Mouse (Mus musculus): ENCODE data around the gene Mup16. TPM values are rescaled to one million over a fixed set of nuclear protein-coding genes. Genes with fewer than 3 reads are reported as not detected.
"Not testable (repeated sequence)": the region's sequence is repeated elsewhere in the genome, so short reads cannot be mapped to it uniquely, and the experiment has no call there.

The Mup16 gene
- 1.0 and 75.7 TPM in 2 replicates for total RNA-seq (2014; rRNA removed)
- 23.9 and 42.9 TPM in 2 replicates for polyA plus RNA-seq (2012; rRNA removed)

DNA sequence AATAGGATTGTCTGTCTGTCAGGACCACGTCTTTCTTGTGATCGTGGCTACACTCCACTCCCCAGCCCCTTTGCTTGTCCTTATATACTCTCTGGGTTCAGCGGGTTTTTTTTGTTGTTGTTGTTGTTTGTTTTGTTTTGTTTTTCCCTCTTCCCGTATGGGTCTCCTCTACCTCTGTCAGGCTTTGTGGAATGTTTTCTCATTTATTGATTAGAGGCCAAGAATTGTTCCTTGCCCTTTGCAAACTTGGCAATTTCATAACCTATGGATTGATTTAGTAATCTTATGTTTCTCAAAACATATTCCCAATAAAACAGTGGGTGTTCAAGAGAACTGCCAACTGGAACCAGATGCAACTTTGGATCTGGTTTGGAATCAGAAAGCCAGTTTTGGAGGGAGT lies at the start of gene Mup16:
Mup16 (minus strand) TSS at position 101 of the 400 bp plus-strand sequence.
- 36% methylated on average over 3 of the region's 4 CpGs for WGBS
- Histone ChIP-seq H3K4me3 (ENCODE audit: insufficient read depth, low read depth, low read length) (peak within 1 kb of the TSS; percentile 20; the same call in 1 of the 2 replicates), H3K27ac (replicated peaks; ENCODE audit: insufficient read depth, low read depth, low read length) (peak within 1 kb of the TSS; percentile 29; the same call in 1 of the 2 replicates)
- H3K79me2 ChIP-seq (ENCODE audit: control insufficient read depth, insufficient read depth, low read length); H3K4me1 ChIP-seq (ENCODE audit: control insufficient read depth, insufficient read depth, low read length); H3K36me3 ChIP-seq (ENCODE audit: control insufficient read depth, insufficient read depth, low read length); H3K27me3 ChIP-seq (ENCODE audit: control insufficient read depth, insufficient read depth, low read length); H3K9ac ChIP-seq (ENCODE audit: low read depth, low read length); DNase-seq (ENCODE audit: extremely low read depth, low read depth, low spot score): not testable (repeated sequence)

DNA sequence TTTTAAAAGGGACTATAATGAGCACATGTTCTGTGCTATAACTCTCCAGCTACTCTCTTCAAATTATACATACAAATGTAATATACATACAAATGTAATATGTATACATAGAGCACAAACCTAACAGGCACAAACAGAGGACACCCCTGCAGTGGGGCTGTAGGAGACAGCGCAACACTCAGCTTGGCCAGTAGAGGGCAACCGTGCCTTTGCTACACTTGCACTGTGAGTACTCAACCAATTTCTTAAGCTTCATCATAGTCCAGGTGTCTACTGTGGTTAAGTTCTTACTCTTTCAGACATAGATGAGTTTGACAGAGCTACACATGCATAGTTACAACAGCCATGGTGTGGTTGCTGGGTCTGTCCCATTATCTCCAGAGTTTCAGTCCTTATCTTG lies 36.6 kb upstream of the Mup16 start:
- H3K27me3 ChIP-seq (ENCODE audit: control insufficient read depth, insufficient read depth, low read length); H3K9ac ChIP-seq (ENCODE audit: low read depth, low read length); H3K79me2 ChIP-seq (ENCODE audit: control insufficient read depth, insufficient read depth, low read length); H3K4me1 ChIP-seq (ENCODE audit: control insufficient read depth, insufficient read depth, low read length); H3K36me3 ChIP-seq (ENCODE audit: control insufficient read depth, insufficient read depth, low read length); H3K4me3 ChIP-seq (ENCODE audit: insufficient read depth, low read depth, low read length); H3K27ac ChIP-seq (replicated peaks; ENCODE audit: insufficient read depth, low read depth, low read length): not testable (repeated sequence)
- peak; percentile 61 for TF ChIP-seq CTCF (IDR thresholded peaks at IDR 0.05; ENCODE audit: low read depth, low read length)
- WGBS = 39% methylated on average over 2 of the region's 2 CpGs
- DNase-seq (ENCODE audit: extremely low read depth, low read depth, low spot score) = peak; percentile 21

Other genes starting within 250 kb of the Mup16 start
- gene Mup14, start 215.5 kb downstream of the Mup16 start, total RNA-seq (2014; rRNA removed) = 403 and 2,360 TPM in 2 replicates
- 1,344 and 1,480 TPM in 2 replicates for gene Mup14, start 215.5 kb downstream of the Mup16 start, polyA plus RNA-seq (2012; rRNA removed)
- 1.2 and 280 TPM in 2 replicates for gene Mup15, start 79.8 kb downstream of the Mup16 start, total RNA-seq (2014; rRNA removed)
- gene Mup15, start 79.8 kb downstream of the Mup16 start, polyA plus RNA-seq (2012; rRNA removed) = 33.8 and 62.2 TPM in 2 replicates
- gene Mup17, start 76.3 kb upstream of the Mup16 start, total RNA-seq (2014; rRNA removed) = 0.34 and 154 TPM in 2 replicates
- 15.8 and 25.5 TPM in 2 replicates for gene Mup17, start 76.3 kb upstream of the Mup16 start, polyA plus RNA-seq (2012; rRNA removed)
- 1.7 TPM in 1 of 2 replicates, not detected in the other for gene Mup18, start 154.6 kb upstream of the Mup16 start, total RNA-seq (2014; rRNA removed)
- 0.91 and 1.7 TPM in 2 replicates for gene Mup18, start 154.6 kb upstream of the Mup16 start, polyA plus RNA-seq (2012; rRNA removed)

All from liver, adult 2 months (tissue).